Mouse (Mus musculus): Measurements from ENCODE around the gene Scand1. TPM values are rescaled to one million over a fixed set of nuclear protein-coding genes. Genes with fewer than 3 reads are reported as not detected.

The Scand1 gene
- total RNA-seq, 2 experiments from 2014 or later: 96.9 to 106 TPM

Small RNA genes within 50 kb of the gene (microRNA-seq; reads per million reads assigned to microRNA genes)
- not detected for gene Gm22759

Other genes with a start within 250 kb of the Scand1 start
- gene Spag4, start 247.5 kb downstream of the Scand1 start, total RNA-seq (2021): 1 to 10 TPM; 6.6 to 9.3 TPM
- 10 to 100 TPM; 14.2 to 18.4 TPM for gene Cpne1, start 200.7 kb downstream of the Scand1 start, total RNA-seq (2021)
- gene Rbm12, start 200.7 kb downstream of the Scand1 start, total RNA-seq (2021): 10 to 100 TPM; 43.4 to 50.3 TPM
- gene Gm28036, start 185.6 kb downstream of the Scand1 start, total RNA-seq (2021): 10 to 100 TPM; 26.1 to 40.2 TPM
- 100 to 1,000 TPM; 223 to 225 TPM for gene Romo1, start 168.7 kb downstream of the Scand1 start, total RNA-seq (2021)
- gene Nfs1, start 168.5 kb downstream of the Scand1 start, total RNA-seq (2021): 10 to 100 TPM; 25.4 to 26.6 TPM
- 100 to 1,000 TPM; 345 to 348 TPM for gene Rbm39, start 132.5 kb downstream of the Scand1 start, total RNA-seq (2021)
- 100 to 1,000 TPM in 1 of 2 experiments, 10 to 100 TPM in 1; 93.5 to 101 TPM for gene Phf20, start 116.2 kb downstream of the Scand1 start, total RNA-seq (2021)
- gene Cnbd2, start 405 bp downstream of the Scand1 start, total RNA-seq (2021): 1 to 10 TPM; 4.1 to 4.7 TPM
- 100 to 1,000 TPM; 229 to 236 TPM for gene Epb41l1, start 108.2 kb upstream of the Scand1 start, total RNA-seq (2021)
- 10 to 100 TPM; 28.6 to 33.2 TPM for gene Aar2, start 234.9 kb upstream of the Scand1 start, total RNA-seq (2021)